Mouse (Mus musculus): ENCODE measurements around the gene Cpt1b. TPM values are rescaled to one million over a fixed set of nuclear protein-coding genes. Genes with fewer than 3 reads are reported as not detected.
"Not testable (repeated sequence)": the region's sequence is repeated elsewhere in the genome, so short reads cannot be mapped to it uniquely, and the experiment has no call there.

Gene Cpt1b
- polyA plus RNA-seq, 1 experiment from 2014 or later: 1.7 TPM

- H3K27me3 ChIP-seq: no peaks in the 10 kb centered on the region
- ATAC-seq (no peak), DNase-seq (ENCODE audit: low read depth, low spot score) (no peak)
- no peak for TF ChIP-seq CTCF (IDR thresholded peaks at IDR 0.05)
- ChIA-PET CTCF (no interaction called here), POLR2A (no interaction called here)
- in situ Hi-C loops (cut with MboI; ENCODE audit: low pct_unique_long_range_greater_than_20kb): no loop called here
These were observed 7.3 kb upstream of the Cpt1b start for GRCm38 (mm10) chr15:89432946-89433345.

GRCm38 (mm10) chr15:89431806-89432205, 6.1 kb upstream of the Cpt1b start:
- DNase-seq (ENCODE audit: low read depth, low spot score) (no peak), ATAC-seq (no peak)
- H3K27me3 ChIP-seq: no peaks in the 10 kb centered on the region
- POLR2A ChIA-PET: interaction anchor here (0.6 kb wide), 1 partner anchor 56 kb away, joined by 4 read pairs; no protein-coding TSS in a partner anchor
- in situ Hi-C loops (cut with MboI; ENCODE audit: low pct_unique_long_range_greater_than_20kb): no loop called here
- no peak for TF ChIP-seq CTCF (IDR thresholded peaks at IDR 0.05)
- CTCF ChIA-PET: no interaction called here

GRCm38 (mm10) chr15:89431271-89431670, 5.6 kb upstream of the Cpt1b start:
- no peaks in the 10 kb centered on the region for H3K27me3 ChIP-seq
- TF ChIP-seq CTCF (IDR thresholded peaks at IDR 0.05): no peak
- no peak for DNase-seq (ENCODE audit: low read depth, low spot score)
- ChIA-PET POLR2A (interaction anchor here (0.6 kb wide), 1 partner anchor 57 kb away, joined by 4 read pairs; no protein-coding TSS in a partner anchor), CTCF (interaction anchor here (0.7 kb wide), 1 partner anchor 99 kb away, joined by 3 read pairs; no protein-coding TSS in a partner anchor)
- no peak for ATAC-seq
- in situ Hi-C loops (cut with MboI; ENCODE audit: low pct_unique_long_range_greater_than_20kb): no loop called here

GRCm38 (mm10) chr15:89430771-89431170, 5.1 kb upstream of the Cpt1b start:
- in situ Hi-C loops (cut with MboI; ENCODE audit: low pct_unique_long_range_greater_than_20kb); ATAC-seq; DNase-seq (ENCODE audit: low read depth, low spot score); H3K27me3 ChIP-seq: not testable (repeated sequence)
- POLR2A ChIA-PET: interaction anchor here (0.6 kb wide), 1 partner anchor 37 kb away, joined by 3 read pairs; no protein-coding TSS in a partner anchor
- CTCF ChIA-PET: interaction anchor here (0.7 to 1.0 kb wide), 2 partner anchors 83 to 100 kb away, joined by 3 read pairs; no protein-coding TSS in a partner anchor

GRCm38 (mm10) chr15:89430341-89430740, 4.7 kb upstream of the Cpt1b start:
- H3K27me3 ChIP-seq: no peaks in the 10 kb centered on the region
- ATAC-seq: no peak
- ChIA-PET POLR2A (interaction anchor here (0.6 to 1.1 kb wide), 2 partner anchors 37 to 56 kb away, joined by 3 to 6 read pairs; partner anchors contain the start of gene Sco2), CTCF (interaction anchor here (0.9 to 1.4 kb wide), 4 partner anchors 10 to 82 kb away, joined by 3 to 4 read pairs (median 3); no protein-coding TSS in a partner anchor)
- DNase-seq (ENCODE audit: low read depth, low spot score): no peak
- TF ChIP-seq CTCF (IDR thresholded peaks at IDR 0.05): no peak
- in situ Hi-C loops (cut with MboI; ENCODE audit: low pct_unique_long_range_greater_than_20kb): no loop called here

- DNase-seq (ENCODE audit: low read depth, low spot score) (peak; percentile 73), ATAC-seq (peak; percentile 97)
- CTCF ChIA-PET: interaction anchor here (0.9 to 1.4 kb wide), 4 partner anchors 11 to 82 kb away, joined by 3 to 4 read pairs (median 3); no protein-coding TSS in a partner anchor
- in situ Hi-C loops (cut with MboI; ENCODE audit: low pct_unique_long_range_greater_than_20kb): no loop called here
- POLR2A ChIA-PET: interaction anchor here (1.1 kb wide), 1 partner anchor 55 kb away, joined by 6 read pairs; the partner anchor contains the start of gene Sco2
- TF ChIP-seq CTCF (IDR thresholded peaks at IDR 0.05): no peak
- no peaks in the 10 kb centered on the region for H3K27me3 ChIP-seq
These were observed 3.9 kb upstream of the Cpt1b start, which contains the start of the genes C730034F03Rik, Gm44502 and Chkb for GRCm38 (mm10) chr15:89429352-89430221. TSS of gene C730034F03Rik (plus strand) at chr15:89429589. TSS of gene Gm44502 (minus strand) at chr15:89429696. TSS of gene Chkb (minus strand) at chr15:89429908.

GRCm38 (mm10) chr15:89428821-89429351, 3.2 kb upstream of the Cpt1b start:
- ChIA-PET CTCF (interaction anchor here (1.2 to 1.4 kb wide), 2 partner anchors 13 to 38 kb away, joined by 3 to 4 read pairs; no protein-coding TSS in a partner anchor), POLR2A (interaction anchor here (1.1 kb wide), 1 partner anchor 55 kb away, joined by 6 read pairs; the partner anchor contains the start of gene Sco2)
- TF ChIP-seq CTCF (IDR thresholded peaks at IDR 0.05): no peak
- ATAC-seq: no peak
- DNase-seq (ENCODE audit: low read depth, low spot score): no peak
- in situ Hi-C loops (cut with MboI; ENCODE audit: low pct_unique_long_range_greater_than_20kb): no loop called here
- H3K27me3 ChIP-seq: no peaks in the 10 kb centered on the region

GRCm38 (mm10) chr15:89428136-89428790, 2.6 kb upstream of the Cpt1b start:
- H3K27me3 ChIP-seq: no peaks in the 10 kb centered on the region
- in situ Hi-C loops (cut with MboI; ENCODE audit: low pct_unique_long_range_greater_than_20kb): no loop called here
- POLR2A ChIA-PET: no interaction called here
- no peak for DNase-seq (ENCODE audit: low read depth, low spot score)
- no peak for TF ChIP-seq CTCF (IDR thresholded peaks at IDR 0.05)
- CTCF ChIA-PET: no interaction called here
- no peak for ATAC-seq

- ChIA-PET CTCF (no interaction called here), POLR2A (no interaction called here)
- in situ Hi-C loops (cut with MboI; ENCODE audit: low pct_unique_long_range_greater_than_20kb): no loop called here
- no peak for TF ChIP-seq CTCF (IDR thresholded peaks at IDR 0.05)
- no peak for ATAC-seq
- no peak for DNase-seq (ENCODE audit: low read depth, low spot score)
- no peaks in the 10 kb centered on the region for H3K27me3 ChIP-seq
These were observed 1.1 kb upstream of the Cpt1b start for GRCm38 (mm10) chr15:89426716-89427115.

GRCm38 (mm10) chr15:89424621-89425020, 1.0 kb downstream of the Cpt1b start:
- in situ Hi-C loops (cut with MboI; ENCODE audit: low pct_unique_long_range_greater_than_20kb): no loop called here
- DNase-seq (ENCODE audit: low read depth, low spot score): no peak
- ChIA-PET POLR2A (no interaction called here), CTCF (no interaction called here)
- ATAC-seq: no peak
- TF ChIP-seq CTCF (IDR thresholded peaks at IDR 0.05): no peak
- no peaks in the 10 kb centered on the region for H3K27me3 ChIP-seq

Data from Patski (cell line).